Mouse (Mus musculus) neural tube, embryonic 10.5 days (tissue): ENCODE results near the gene Mrps25.

Source experiments
- DNase-seq: peaks from one replicate; pipeline ENCODE4 v3.0.0-alpha.2; 2017; ENCODE audit warnings: low spot score; ENCODE audit errors: extremely low spot score

Mrps25 gene

GRCm38 (mm10) chr6:92183621-92184131 is at the start of gene Mrps25:
Gene Mrps25, minus strand, starts transcription at chr6:92184033.
- DNase-seq = peak; percentile 77

- DNase-seq = no peak
Measured at GRCm38 (mm10) chr6:92231762-92232161, 47.9 kb upstream of the Mrps25 start.

GRCm38 (mm10) chr6:92231356-92231755 is 47.5 kb upstream of the Mrps25 start:
- DNase-seq = no peak

GRCm38 (mm10) chr6:92229586-92229985 is 45.8 kb upstream of the Mrps25 start:
- DNase-seq = no peak

GRCm38 (mm10) chr6:92229103-92229502 is 45.3 kb upstream of the Mrps25 start:
- DNase-seq = no peak

- no peak for DNase-seq
Measured at GRCm38 (mm10) chr6:92224981-92225380, 41.1 kb upstream of the Mrps25 start.

- no peak for DNase-seq
Measured at GRCm38 (mm10) chr6:92222021-92222420, 38.2 kb upstream of the Mrps25 start.

GRCm38 (mm10) chr6:92221604-92222003 is 37.8 kb upstream of the Mrps25 start:
- no peak for DNase-seq

GRCm38 (mm10) chr6:92219445-92219844 is 35.6 kb upstream of the Mrps25 start:
- DNase-seq = peak; percentile 29

- DNase-seq = peak; percentile 95
Measured at GRCm38 (mm10) chr6:92214773-92215449, 31.1 kb upstream of the Mrps25 start, which contains the start of gene Rbsn. Gene Rbsn, minus strand, starts transcription at chr6:92214925.

- DNase-seq = peak; percentile 13
Measured at GRCm38 (mm10) chr6:92214055-92214772, 30.4 kb upstream of the Mrps25 start.

GRCm38 (mm10) chr6:92199414-92199813 is 15.6 kb upstream of the Mrps25 start:
- no peak for DNase-seq

GRCm38 (mm10) chr6:92184178-92184577 is 345 bp upstream of the Mrps25 start:
- DNase-seq = no peak

GRCm38 (mm10) chr6:92176450-92176849 is 7.4 kb downstream of the Mrps25 start:
- no peak for DNase-seq

- no peak for DNase-seq
Measured at GRCm38 (mm10) chr6:92162724-92163123, 21.1 kb downstream of the Mrps25 start.

- no peak for DNase-seq
Measured at GRCm38 (mm10) chr6:92158801-92159200, 25.0 kb downstream of the Mrps25 start.

GRCm38 (mm10) chr6:92153774-92154173 is 30.1 kb downstream of the Mrps25 start:
- DNase-seq = no peak

- DNase-seq = no peak
Measured at GRCm38 (mm10) chr6:92145881-92146280, 38.0 kb downstream of the Mrps25 start.

GRCm38 (mm10) chr6:92136356-92136755 is 47.5 kb downstream of the Mrps25 start:
- DNase-seq = no peak

- DNase-seq = no peak
Measured at GRCm38 (mm10) chr6:92133617-92134016, 50.2 kb downstream of the Mrps25 start.

- no peak for DNase-seq
Measured at GRCm38 (mm10) chr6:92132021-92132911, 51.6 kb downstream of the Mrps25 start.

- DNase-seq = no peak
Measured at GRCm38 (mm10) chr6:92131456-92131855, 52.4 kb downstream of the Mrps25 start.
